Mouse (Mus musculus) CH12.LX (cell line): Measurements from ENCODE around the gene Stk39.

Experiments used
- CTCF ChIP-seq, 2 experiments: IDR thresholded peaks in 1 of 2; conservative IDR thresholded peaks in 1 of 2; 2 replicates each; pipeline ENCODE4 v1.5.1; 2011 to 2012; ENCODE audit warnings: low read depth in 2 of 2, low read length in 2 of 2, improper control_type of control experiment in 1 of 2, inconsistent platforms in 1 of 2, mild to moderate bottlenecking in 1 of 2, moderate library complexity in 1 of 2
- E2F4 ChIP-seq: IDR thresholded peaks from 2 replicates; pipeline ENCODE4 v1.6.1; 2011; ENCODE audit warnings: low read depth, low read length, improper control_type of control experiment; ENCODE audit not compliant: insufficient replicate concordance
- EP300 ChIP-seq: IDR thresholded peaks from 2 replicates; pipeline ENCODE4 v1.6.1; 2011; ENCODE audit warnings: low read length, improper control_type of control experiment
- JUND ChIP-seq: conservative IDR thresholded peaks from 2 replicates; pipeline ENCODE4 v1.6.1; 2011; ENCODE audit warnings: low read depth, low read length, improper control_type of control experiment
- MAFK ChIP-seq: IDR thresholded peaks from 2 replicates; pipeline ENCODE4 v1.6.1; 2011; ENCODE audit warnings: low read length, improper control_type of control experiment; ENCODE audit not compliant: insufficient replicate concordance
- NRF1 ChIP-seq: IDR thresholded peaks from 2 replicates; pipeline ENCODE4 v1.6.1; 2014; ENCODE audit warnings: low read depth, mild to moderate bottlenecking, inconsistent platforms, low read length, improper control_type of control experiment, moderate library complexity
- PAX5 ChIP-seq: IDR thresholded peaks from 2 replicates; pipeline ENCODE4 v1.6.1; 2012; ENCODE audit warnings: low read length, inconsistent platforms, mixed read lengths
- POLR2A ChIP-seq: IDR thresholded peaks from 2 replicates; pipeline ENCODE4 v1.6.1; 2011; ENCODE audit warnings: low read depth, mild to moderate bottlenecking, improper control_type of control experiment, low read length
- RAD21 ChIP-seq: IDR thresholded peaks from 2 replicates; pipeline ENCODE4 v1.6.1; 2011; ENCODE audit warnings: low read depth, mild to moderate bottlenecking, low read length, improper control_type of control experiment, moderate library complexity
- TBP ChIP-seq: conservative IDR thresholded peaks from 2 replicates; pipeline ENCODE4 v1.6.1; 2011; ENCODE audit warnings: low read depth, low read length, improper control_type of control experiment

DNA sequence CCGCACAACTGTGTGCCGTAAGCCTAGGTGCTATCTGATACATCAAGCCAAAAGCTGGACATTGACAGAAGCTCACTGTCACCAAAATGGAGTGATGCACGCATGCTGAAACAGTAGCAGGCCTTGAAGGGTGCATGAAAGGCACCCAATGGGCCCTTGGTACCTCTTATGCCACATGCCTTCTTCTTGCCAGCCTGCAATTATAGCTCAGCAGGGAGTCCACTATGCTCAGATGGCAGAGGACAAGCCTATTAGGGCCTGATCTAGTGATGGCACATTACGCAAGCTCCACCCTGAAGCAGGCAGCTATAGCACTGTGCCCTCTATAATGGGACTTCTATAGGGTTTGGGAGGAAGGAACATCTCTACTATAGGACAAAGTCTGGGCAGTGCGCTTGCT lies 10.8 kb upstream of the Stk39 start:
- TF ChIP-seq TBP = no peak
- no peak for TF ChIP-seq CTCF (conservative IDR thresholded peaks at IDR 0.05 in 1 of 2, IDR thresholded peaks at IDR 0.05 in 1 of 2; ENCODE audit: low read depth in 2 of 2, low read length in 2 of 2)
- TF ChIP-seq POLR2A = no peak
- TF ChIP-seq EP300 = no peak
- TF ChIP-seq MAFK = no peak
- no peak for TF ChIP-seq JUND
- no peak for TF ChIP-seq NRF1
- no peak for TF ChIP-seq RAD21
- TF ChIP-seq E2F4 = no peak
- TF ChIP-seq PAX5 = no peak
